Mouse (Mus musculus) thymus, postnatal 36 days (tissue): Measurements from ENCODE around the gene Gm44973.
"Not testable (repeated sequence)": the region's sequence is repeated elsewhere in the genome, so short reads cannot be mapped to it uniquely, and the experiment has no call there.

Source experiments
- DNase-seq, 2 experiments: peaks; one replicate each; pipeline ENCODE4 v3.0.0; 2022; ENCODE audit warnings: mixed read lengths in 2 of 2

Gm44973 gene

GRCm38 (mm10) chr7:5052438-5052837 is 37.1 kb downstream of the Gm44973 start:
- DNase-seq = no peak

GRCm38 (mm10) chr7:5052931-5053343 is 37.6 kb downstream of the Gm44973 start:
- no peak for DNase-seq

- no peak for DNase-seq
Observed at GRCm38 (mm10) chr7:5053456-5054179, 38.3 kb downstream of the Gm44973 start.

- DNase-seq = no peak
Observed at GRCm38 (mm10) chr7:5056651-5057263, 41.5 kb downstream of the Gm44973 start.

GRCm38 (mm10) chr7:5057381-5057780 is 42.1 kb downstream of the Gm44973 start:
- no peak for DNase-seq

GRCm38 (mm10) chr7:5057804-5058203 is 42.5 kb downstream of the Gm44973 start:
- peak in 1 of 2 experiments; percentile 45 for DNase-seq

- no peak for DNase-seq
Observed at GRCm38 (mm10) chr7:5058631-5059030, 43.3 kb downstream of the Gm44973 start.

- DNase-seq = no peak
Observed at GRCm38 (mm10) chr7:5059421-5059820, 44.1 kb downstream of the Gm44973 start.

- peak; percentile 66 to 74 for DNase-seq
Observed at GRCm38 (mm10) chr7:5060239-5060731, 45.0 kb downstream of the Gm44973 start.

GRCm38 (mm10) chr7:5060944-5061773 is 45.9 kb downstream of the Gm44973 start:
- DNase-seq = peak; percentile 98 to 99

- peak; percentile 94 to 95 for DNase-seq
Observed at GRCm38 (mm10) chr7:5061774-5062359, 46.6 kb downstream of the Gm44973 start, which contains the start of gene U2af2. U2af2 (plus strand) TSS chr7:5062143.

GRCm38 (mm10) chr7:5062360-5063001 is 47.2 kb downstream of the Gm44973 start:
- no peak for DNase-seq

- DNase-seq = no peak
Observed at GRCm38 (mm10) chr7:5064886-5065285, 49.6 kb downstream of the Gm44973 start.

GRCm38 (mm10) chr7:5073586-5073985 is 58.3 kb downstream of the Gm44973 start:
- no peak for DNase-seq

GRCm38 (mm10) chr7:5074984-5075383 is 59.7 kb downstream of the Gm44973 start:
- no peak for DNase-seq

- DNase-seq = no peak
Observed at GRCm38 (mm10) chr7:5076931-5077330, 61.6 kb downstream of the Gm44973 start.

- not testable (repeated sequence) for DNase-seq
Observed at GRCm38 (mm10) chr7:5079365-5080009, 64.2 kb downstream of the Gm44973 start.

GRCm38 (mm10) chr7:5080010-5080751 is 64.9 kb downstream of the Gm44973 start, which contains the start of gene Epn1:
Epn1 (plus strand) TSS chr7:5080235.
- peak; percentile 94 to 96 for DNase-seq

GRCm38 (mm10) chr7:5080815-5081214 is 65.5 kb downstream of the Gm44973 start:
- DNase-seq = peak in 1 of 2 experiments; percentile 7

- DNase-seq = no peak
Observed at GRCm38 (mm10) chr7:5081241-5081640, 65.9 kb downstream of the Gm44973 start.

GRCm38 (mm10) chr7:5081939-5082338 is 66.6 kb downstream of the Gm44973 start:
- no peak for DNase-seq
